Mouse (Mus musculus) lung, postnatal 0 days (tissue): ENCODE data around the gene Card11.

Source experiments
- CTCF ChIP-seq: IDR thresholded peaks from 2 replicates; pipeline ENCODE4 v1.5.1; 2016; ENCODE audit warnings: antibody characterized with exemption, mild to moderate bottlenecking
- EP300 ChIP-seq: IDR thresholded peaks from 2 replicates; pipeline ENCODE4 v1.6.1; 2016; ENCODE audit warnings: antibody characterized with exemption, mild to moderate bottlenecking, control low read depth

DNA sequence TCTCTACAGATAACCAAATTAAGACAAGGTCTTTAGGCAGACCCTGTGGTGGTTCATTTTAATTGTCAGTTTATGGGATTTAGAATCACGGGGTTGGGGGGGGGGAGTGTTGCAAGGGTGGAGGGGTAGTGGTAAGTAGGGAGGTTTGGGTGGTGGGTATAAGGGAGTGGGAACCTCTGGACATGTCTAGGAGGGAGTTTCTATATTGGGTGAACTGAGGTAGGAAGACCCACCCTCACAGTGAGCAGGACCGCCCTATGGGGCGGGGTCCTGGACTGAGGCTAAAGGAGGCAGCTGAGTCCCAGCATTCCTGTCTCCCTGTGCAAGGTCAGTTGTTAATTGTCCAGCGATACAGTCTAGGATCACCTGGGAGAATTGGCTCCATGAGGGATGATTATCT, 42.0 kb upstream of the Card11 start:
- TF ChIP-seq CTCF (no peak), EP300 (no peak)
